Mouse (Mus musculus) urinary bladder, postnatal 14 days (tissue): ENCODE measurements at regions not wholly inside any gene's neighbourhood (a gene's known extent, or its start where the extent isn't known, plus 50 kb on each side); places are given as distances from the start of the nearest gene placed in this dataset.
"Not testable (repeated sequence)": the region's sequence is repeated elsewhere in the genome, so short reads cannot be mapped to it uniquely, and the experiment has no call there.

Experiments
- DNase-seq: peaks from one replicate; pipeline ENCODE4 v3.0.0; 2021; ENCODE audit warnings: low spot score

GRCm38 (mm10) chr9:113171767-113172405 is 536.2 kb downstream of the Pdcd6ip start:
- DNase-seq = no peak

- DNase-seq = no peak
These were observed 544.9 kb downstream of the Pdcd6ip start for GRCm38 (mm10) chr9:113162897-113163874.

DNA sequence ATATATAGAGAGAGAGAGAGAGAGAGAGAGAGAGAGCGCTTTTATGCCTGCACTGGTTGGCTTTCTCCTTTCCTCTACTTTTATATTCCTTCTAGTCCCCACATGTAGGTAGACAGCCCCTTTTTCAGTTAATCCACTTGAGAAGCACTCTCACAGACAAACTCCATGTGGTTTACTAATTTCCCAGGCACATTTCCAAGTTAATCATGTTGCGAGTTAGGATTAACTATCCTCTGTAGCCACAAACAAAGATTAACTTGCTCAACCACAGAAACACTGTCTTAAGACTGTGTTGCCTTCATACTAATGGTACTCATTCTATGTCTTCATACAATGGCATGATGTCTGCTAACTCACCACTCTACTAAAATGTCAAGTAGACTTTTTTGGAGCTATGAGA is 548.0 kb downstream of the Pdcd6ip start:
- DNase-seq = no peak

DNA sequence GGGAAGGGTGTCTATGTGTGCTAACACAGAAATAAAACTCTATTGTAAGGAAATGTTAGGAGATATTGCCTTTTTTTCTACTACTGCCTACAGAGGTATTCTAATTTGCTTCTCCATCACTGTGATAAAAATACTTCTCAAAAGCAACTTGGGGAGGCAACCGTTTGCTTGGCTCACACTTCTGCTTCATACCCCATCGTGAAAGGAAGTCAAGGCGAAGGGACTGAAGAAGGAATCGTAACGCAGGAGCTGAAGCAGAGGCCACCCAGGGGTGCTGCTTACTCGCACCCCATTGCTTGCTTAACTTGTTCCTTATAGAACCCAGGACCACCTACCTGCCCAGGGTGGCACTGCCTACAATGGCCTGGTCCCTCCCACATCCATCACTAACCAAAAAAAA is 550.0 kb downstream of the Pdcd6ip start:
- DNase-seq = no peak

DNA sequence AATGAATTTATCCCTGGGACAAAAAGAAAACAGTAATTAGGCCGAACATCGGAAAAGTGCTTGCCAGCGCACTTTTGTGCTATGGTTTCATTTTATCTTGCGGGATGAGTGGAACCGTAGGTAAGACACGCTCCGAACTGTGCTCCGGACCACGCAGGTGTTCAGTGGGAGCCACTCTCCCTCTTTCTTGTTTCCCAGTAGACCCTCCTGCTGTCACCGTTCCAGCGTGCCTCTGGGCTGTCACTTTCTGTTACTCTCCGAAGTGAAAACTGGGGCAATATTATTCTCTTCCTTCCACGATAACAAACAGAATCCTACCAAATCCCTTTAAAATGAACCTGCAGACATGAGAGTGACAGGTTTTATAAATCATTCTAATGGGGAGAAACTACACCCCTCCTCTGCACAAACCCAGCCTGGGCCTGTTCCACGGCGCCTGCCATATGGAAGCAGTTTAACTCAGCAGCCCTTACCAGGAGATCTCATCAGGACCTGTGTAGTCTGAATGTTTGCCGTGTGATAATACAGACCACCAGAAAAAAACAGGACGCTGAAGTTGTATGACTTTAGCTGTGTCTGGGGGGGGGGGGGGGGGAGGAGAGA is 550.5 kb downstream of the Pdcd6ip start:
- no peak for DNase-seq

DNA sequence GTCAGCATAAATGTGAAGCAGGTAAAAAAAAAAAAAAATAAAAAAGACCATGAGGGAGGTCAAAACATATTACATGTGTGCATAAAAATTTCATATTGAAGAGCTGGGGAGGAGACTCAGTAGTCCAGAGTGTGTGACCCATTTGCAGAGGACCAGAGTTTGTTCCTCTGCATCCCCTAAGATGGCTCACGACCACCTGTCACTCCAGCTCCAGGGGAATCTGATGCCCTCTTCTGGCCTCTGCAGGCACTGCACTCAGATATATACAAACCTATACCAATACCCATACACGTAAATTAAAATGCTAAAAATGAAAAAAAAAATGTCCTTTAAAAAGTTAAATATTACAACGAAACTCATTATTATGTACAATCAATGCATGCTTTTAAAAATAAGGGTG is 551.4 kb downstream of the Pdcd6ip start:
- no peak for DNase-seq

GRCm38 (mm10) chr9:113149084-113149483 is 559.0 kb downstream of the Pdcd6ip start:
- no peak for DNase-seq

- DNase-seq = no peak
These were observed 561.5 kb downstream of the Pdcd6ip start for GRCm38 (mm10) chr9:113146571-113146970.

GRCm38 (mm10) chr9:113145036-113145435 is 563.0 kb downstream of the Pdcd6ip start:
- no peak for DNase-seq

DNA sequence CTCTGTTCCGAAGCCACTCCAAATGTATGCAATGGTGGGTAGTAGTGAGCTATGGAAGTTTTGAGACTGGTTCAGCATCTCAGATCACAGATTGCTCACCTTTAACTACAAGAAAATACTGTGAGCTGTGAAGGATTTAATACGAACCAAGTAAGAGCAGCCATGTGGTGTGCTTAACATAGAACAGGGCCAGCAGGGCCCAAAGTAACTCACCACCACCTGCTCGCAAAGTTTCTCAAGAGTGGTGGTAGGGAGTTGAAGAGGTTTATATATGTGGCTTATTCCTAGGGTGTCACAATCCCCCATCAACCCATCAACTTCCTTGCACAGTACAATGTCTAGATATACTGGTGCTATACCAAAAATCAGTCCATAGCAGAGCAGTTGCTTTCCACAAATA is 573.4 kb downstream of the Pdcd6ip start:
- no peak for DNase-seq

DNA sequence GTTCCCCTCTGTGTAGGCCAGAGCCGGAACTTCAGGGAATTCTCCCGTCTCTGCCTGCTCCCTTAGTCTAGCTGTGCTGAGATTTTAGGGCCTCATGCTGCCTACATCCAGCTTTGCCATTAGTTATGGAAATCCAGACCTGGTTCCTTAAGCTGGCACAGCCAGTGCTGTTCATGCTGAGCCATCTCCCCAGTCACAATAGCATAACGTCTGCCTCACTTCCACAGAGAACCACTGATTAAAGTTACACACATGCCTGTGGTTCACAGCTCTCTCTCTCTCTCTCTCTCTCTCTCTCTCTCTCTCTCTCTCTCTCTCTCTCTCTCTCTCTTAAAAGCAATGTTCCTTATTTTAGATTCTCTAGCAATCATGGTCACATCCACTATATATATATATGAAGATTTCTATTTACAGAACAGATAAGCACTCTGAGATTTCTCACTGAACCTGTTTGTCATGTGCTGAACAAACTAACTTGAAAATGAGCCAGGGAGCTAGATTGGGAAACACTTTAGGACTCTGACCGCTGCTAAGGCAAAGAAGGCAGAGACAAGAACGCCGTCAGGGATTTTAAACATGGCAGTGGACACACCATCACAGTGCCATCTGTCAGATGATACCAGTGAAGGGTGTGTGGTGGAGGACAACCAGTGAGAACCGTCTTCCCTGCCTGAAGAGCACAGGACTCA is 584.9 kb downstream of the Pdcd6ip start:
- no peak for DNase-seq

GRCm38 (mm10) chr9:113122253-113122749 is 585.8 kb downstream of the Pdcd6ip start:
- DNase-seq = no peak

DNA sequence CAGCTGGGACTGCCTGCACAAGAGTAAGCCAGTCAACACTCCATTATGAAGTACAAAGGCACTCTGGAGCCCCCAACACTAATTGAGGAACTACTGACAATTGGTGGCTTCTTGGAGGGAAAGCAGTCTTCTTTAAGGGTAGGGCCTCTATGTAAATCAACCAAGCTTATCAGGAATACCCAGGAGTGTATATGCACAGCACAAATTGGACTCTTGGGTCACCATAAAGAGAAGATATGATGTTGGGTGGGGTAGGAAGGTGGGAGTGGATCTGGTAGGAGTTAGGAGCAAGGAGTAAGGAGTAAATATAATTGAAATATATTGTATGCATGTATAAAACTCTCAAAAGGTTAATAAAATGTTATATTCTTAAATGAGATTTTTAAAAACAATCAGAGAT is 587.7 kb downstream of the Pdcd6ip start:
- no peak for DNase-seq

DNA sequence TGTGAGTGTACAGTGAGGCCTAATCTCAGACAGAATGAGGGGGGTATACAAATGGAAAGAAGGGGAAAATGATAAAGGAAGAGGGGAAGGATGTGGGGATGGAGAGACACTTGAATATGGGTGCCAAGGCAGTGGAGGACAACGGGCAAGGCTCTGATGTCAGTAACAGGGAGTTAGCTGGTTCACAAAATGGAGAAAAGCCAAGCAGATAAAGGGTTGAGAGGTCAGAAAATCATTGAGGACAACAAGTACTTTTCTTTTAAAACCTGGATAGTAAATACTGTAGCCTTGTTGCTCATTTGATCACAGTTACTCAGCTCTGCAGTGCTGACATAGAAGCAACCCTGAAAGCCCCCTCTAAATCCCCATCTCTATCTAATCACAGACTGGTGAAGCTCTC is 588.3 kb downstream of the Pdcd6ip start:
- DNase-seq = no peak

GRCm38 (mm10) chr9:113115576-113115975 is 592.5 kb downstream of the Pdcd6ip start:
- no peak for DNase-seq

GRCm38 (mm10) chr9:113112753-113113152 is 595.3 kb downstream of the Pdcd6ip start:
- no peak for DNase-seq

- DNase-seq = no peak
These were observed 606.3 kb downstream of the Pdcd6ip start for GRCm38 (mm10) chr9:113101733-113102132.

GRCm38 (mm10) chr9:113100641-113101040 is 607.4 kb downstream of the Pdcd6ip start:
- DNase-seq = no peak

- not testable (repeated sequence) for DNase-seq
These were observed 612.6 kb downstream of the Pdcd6ip start for GRCm38 (mm10) chr9:113095421-113095820.

DNA sequence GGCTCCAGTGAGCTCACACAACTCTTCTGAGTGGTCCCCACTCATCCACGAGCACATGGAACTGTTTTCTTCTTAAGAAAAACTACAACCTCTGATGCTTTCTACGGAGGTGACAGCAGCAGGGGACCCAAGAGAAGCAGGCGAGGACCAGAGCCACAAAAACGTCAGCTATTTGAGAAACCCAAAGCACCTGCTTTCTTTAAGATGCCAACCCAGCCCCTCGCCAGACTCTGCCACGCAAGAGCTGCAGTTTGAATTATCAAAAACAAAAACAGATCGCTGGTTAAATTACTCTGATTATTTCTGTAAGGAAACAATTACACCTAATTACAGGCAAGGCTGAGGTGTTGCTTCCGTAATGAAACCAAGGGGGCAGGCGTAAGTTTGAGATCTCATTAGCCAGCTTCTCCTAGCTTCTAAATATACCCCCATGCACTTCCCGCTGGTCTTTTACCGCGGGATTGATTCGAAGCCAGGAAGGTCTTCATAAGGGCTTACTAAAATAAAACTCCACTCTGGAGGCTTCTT is 614.1 kb downstream of the Pdcd6ip start:
- no peak for DNase-seq

GRCm38 (mm10) chr9:113091881-113092280 is 616.2 kb downstream of the Pdcd6ip start:
- no peak for DNase-seq

- no peak for DNase-seq
These were observed 620.3 kb downstream of the Pdcd6ip start for GRCm38 (mm10) chr9:113087786-113088185.
